Mouse (Mus musculus): ENCODE results near the gene Nupr1.
"Not testable (repeated sequence)": the region's sequence is repeated elsewhere in the genome, so short reads cannot be mapped to it uniquely, and the experiment has no call there.

The Nupr1 gene

GRCm38 (mm10) chr7:126644345-126644744 is 13.7 kb upstream of the Nupr1 start:
- in situ Hi-C loops (cut with MseI, MboI), result no loop called here

DNA sequence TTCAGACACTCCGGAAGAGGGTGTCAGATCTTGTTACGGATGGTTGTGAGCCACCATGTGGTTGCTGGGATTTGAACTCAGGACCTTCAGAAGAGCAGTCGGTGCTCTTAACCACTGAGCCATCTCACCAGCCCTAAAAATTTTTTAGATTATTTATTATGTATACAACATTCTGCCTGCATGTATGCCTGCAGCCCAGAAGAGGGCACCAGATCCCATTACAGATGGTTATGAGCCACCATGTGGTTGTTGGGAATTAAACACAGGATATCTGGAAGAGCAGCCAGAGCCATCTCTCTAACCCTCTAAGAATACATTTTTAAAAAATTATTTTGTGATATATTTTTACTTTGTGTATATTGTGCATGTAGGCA is 12.6 kb upstream of the Nupr1 start:
- in situ Hi-C loops (cut with MseI, MboI), result not testable (repeated sequence)

DNA sequence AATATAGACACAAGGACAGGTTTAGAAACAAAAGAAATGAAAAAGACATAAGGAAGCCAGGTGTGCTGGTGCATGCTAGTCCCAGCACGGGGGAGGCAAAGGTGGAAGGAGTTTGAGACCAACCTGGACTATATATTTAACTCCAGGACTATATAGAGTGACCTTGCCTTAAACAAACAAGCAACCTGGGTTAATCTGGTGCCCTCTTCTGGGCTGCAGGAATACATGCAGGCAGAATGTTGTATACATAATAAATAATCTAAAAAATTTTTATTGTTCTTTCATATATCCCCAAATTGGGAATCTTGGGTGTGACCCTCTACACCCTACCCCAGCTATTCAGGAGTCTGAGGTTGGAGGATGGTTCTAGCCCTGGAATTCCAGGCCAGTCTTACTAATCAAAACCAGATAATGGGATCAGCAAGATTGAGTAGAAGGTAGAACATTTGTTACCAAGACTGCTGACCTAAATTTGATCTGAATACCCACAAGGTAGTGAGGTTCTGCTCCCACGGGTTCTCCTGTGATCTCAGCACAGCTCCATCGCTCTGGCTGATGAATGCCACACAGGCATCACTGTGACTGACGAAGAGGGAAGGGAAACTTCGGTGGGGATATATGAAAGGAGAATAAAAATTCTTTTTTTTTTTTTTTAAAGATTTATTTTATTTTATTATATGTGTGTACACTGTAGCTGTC is 12.0 kb upstream of the Nupr1 start:
- in situ Hi-C loops (cut with MseI, MboI), result no loop called here

DNA sequence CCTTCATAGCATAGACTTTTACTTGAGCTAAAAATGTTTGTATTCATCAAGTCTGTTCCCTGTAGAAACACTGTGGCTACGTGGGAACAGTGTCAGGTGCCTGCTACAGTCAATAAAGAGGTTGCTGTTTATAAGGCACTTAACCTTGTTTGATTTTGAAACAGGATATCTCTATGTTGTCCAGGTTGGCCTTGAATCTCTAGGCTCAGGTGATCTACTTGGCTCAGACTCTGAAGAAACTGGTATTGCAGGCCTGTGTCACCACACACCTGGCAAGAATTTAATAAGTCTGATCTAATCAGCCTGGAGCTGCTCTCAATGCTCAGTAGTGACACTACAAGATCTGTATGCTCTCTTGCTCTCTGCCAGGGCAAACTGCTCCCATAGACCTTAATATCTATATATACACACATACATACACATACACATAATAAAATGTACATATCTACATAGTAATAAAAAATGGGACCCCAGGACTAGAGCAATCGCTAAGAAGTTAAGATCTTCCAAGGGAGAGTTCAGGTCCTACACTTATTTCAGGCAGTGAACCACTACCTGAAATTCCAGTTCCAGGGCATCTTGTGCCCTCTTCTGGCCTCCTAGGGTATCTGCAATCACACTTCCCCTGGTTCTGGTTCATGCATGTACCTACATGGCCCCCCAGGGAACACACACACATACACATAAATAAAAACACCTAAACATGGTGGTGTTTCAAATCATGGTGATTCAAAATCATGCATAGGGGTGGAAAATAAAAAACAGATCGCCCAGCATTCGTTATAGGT is 6.3 kb upstream of the Nupr1 start:
- in situ Hi-C loops (cut with MseI, MboI), result loop anchor here (5.0 kb wide), 2 partner anchors 55 to 60 kb away; partner anchors contain the start of gene Apobr (in 1 of the 2)

GRCm38 (mm10) chr7:126635375-126635774 is 4.7 kb upstream of the Nupr1 start:
- in situ Hi-C loops (cut with MseI, MboI), result loop anchor here (5.0 kb wide), 2 partner anchors 53 to 58 kb away; partner anchors contain the start of gene Apobr (in 1 of the 2)

- in situ Hi-C loops (cut with MseI, MboI), result no loop called here
Observed at GRCm38 (mm10) chr7:126632478-126632877, 1.8 kb upstream of the Nupr1 start.

- in situ Hi-C loops (cut with MseI, MboI), result no loop called here
Observed at GRCm38 (mm10) chr7:126629915-126630314, 746 bp downstream of the Nupr1 start.

DNA sequence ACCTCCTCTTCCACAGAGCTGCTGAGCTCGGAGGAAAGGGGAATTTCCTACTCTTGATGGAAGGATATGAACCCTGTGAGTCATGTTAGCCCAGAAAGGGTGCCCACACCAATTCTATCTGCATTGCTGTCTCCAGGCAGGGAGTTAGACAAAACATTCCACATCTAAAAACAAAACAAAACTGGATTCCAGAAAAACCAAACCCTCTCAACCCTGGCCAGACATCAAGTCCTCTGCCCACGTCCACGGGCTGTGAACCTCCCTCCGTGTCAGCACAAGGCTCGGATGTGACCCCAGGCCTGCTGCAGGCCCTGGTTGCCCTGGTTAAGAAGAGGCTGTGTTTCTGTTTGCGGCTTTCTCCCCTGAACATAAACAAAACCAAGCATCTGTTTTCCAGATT is 2.5 kb downstream of the Nupr1 start:
- in situ Hi-C loops (cut with MseI, MboI), result no loop called here

DNA sequence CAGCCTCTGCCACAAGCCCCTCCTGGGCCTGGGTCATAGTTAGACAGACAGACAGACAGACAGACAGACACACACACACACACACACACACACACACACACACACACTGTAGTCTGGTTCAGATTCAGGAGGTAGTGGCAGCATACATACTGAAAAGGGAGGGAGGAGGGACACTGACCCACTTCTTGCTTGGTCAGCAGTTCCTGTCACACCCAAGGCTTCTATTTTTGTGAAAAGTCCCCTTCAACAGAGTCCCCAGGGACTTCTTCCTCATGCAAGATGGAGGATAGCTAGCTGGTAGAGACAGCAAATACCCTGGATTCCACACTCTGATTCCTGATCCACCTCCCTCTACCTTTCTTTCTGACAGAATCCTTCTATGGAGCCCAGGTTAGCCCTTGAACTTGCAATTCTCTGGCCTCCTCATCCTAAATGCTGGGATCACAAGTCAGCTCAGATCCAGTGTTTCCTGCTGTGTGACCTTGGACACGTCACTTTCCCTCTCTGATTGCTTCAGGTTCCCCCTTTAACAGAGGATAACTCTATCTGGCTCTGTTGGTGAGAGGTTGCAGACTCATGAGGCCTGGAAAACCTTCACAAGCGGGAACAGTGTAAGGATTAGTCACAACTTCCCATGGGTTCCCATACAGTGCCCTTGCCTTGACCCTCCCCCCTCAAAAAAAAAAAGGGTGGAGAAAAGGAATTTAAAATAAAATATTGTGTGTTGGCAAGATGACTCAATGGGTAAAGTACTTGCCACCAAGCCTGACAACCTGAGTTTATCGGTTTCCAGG is 4.7 kb downstream of the Nupr1 start:
- in situ Hi-C loops (cut with MseI, MboI), result no loop called here

DNA sequence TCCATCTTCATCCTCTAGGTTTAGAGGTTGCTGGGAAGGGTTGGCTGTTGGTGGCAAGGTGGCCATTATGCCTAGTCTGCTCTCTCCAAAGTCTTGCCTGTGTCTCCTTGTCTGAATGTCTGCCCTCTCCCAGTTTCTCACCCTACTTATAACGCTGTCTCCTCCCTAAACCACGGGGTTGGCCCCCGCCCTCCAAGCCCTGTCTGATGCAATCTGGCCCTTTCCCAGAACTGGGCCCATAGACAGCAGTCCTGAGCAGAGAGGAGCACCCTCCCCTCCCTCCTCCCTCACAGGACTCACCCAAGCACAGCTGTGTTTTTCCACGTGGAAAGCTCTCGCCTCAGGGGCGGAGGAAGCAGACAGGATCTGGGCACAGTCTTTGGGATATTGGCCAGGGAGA is 5.3 kb downstream of the Nupr1 start:
- in situ Hi-C loops (cut with MseI, MboI), result no loop called here

DNA sequence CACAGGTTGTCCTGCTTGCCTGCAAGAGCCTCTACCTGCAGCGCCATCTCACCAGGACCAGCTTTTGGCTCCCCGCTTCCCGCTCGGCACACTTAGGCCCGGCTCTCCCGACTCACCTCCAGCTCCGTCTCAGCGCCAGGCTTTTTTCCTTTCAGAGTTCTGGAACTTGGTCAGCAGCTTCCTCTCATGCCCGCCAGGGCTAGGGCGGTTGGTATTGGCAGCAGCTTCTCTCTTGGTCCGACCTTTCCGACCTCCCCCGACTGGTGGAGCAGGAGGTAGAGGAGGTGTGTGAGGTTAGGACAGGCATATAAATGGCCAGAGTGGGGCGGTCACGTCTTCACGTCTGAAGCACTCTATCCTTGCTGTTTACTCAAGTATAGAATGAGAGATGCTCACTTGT is 5.9 kb downstream of the Nupr1 start:
- in situ Hi-C loops (cut with MseI, MboI), result no loop called here

DNA sequence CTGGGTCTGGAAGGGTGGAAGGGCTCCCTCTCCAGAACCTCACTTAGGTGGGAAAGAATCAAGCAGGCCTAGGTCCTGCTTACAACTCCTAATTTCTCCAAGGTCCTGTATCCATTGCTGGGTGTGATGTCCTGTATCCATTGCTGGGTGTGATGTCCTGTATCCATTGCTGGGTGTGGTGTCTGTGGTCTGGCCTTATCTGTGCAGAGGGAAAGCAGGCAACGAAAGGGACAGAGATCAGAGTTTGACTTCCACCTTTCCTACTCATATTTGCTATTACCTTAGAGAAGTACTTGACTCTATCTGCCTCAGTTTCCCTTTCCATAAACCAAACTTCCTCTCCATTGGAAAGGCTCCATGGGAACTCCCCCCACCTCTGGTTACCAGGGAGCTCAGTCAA is 7.3 kb downstream of the Nupr1 start:
- in situ Hi-C loops (cut with MseI, MboI), result no loop called here

- in situ Hi-C loops (cut with MseI, MboI), result no loop called here
Observed at GRCm38 (mm10) chr7:126621452-126622359, 9.0 kb downstream of the Nupr1 start.

GRCm38 (mm10) chr7:126619559-126620275 is 10.9 kb downstream of the Nupr1 start:
- in situ Hi-C loops (cut with MseI, MboI), result no loop called here

- in situ Hi-C loops (cut with MseI, MboI), result no loop called here
Observed at GRCm38 (mm10) chr7:126616707-126617106, 14.0 kb downstream of the Nupr1 start.

DNA sequence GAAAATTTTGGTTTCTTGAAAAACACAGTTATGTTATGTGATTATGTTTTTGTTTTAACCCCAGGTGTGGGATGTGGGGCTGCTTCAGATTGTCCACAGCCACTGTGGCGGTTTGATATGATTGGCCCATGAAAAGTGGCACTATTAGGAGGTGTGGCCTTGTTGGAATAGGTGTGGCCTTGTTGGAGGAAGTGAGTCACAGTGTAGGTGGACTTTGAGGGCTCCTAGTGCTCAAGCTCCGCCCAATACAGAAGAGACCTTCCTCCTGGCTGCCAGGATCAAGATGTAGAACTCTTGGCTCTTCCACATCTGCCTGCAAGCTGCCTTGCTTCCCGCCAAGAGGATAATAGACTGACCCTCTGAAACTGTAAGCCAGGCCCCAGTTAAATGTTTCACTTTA is 17.9 kb downstream of the Nupr1 start:
- in situ Hi-C loops (cut with MseI, MboI), result no loop called here

- in situ Hi-C loops (cut with MseI, MboI), result no loop called here
Observed at GRCm38 (mm10) chr7:126607796-126608195, 22.9 kb downstream of the Nupr1 start.

DNA sequence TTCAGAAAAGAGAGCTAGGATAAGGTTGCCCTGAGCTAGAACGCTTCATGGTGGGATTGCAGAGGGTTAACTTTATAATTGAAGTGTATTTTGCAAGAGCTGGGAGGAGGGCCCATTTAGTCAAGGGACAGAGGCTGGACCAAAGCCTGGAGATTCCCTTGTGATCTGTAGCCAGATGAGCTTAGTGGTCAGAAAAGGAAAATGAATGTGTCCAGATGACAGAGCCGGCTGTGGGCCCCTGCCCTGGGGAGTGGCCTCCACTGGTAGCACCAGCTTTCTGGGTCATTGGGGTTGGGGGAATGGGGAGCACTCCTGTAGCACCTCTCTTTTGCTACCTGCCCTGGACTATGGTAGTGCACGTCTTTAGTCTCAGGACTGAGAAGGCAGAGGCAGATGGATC is 23.6 kb downstream of the Nupr1 start:
- in situ Hi-C loops (cut with MseI, MboI), result no loop called here

GRCm38 (mm10) chr7:126606611-126607010 is 24.1 kb downstream of the Nupr1 start:
- in situ Hi-C loops (cut with MseI, MboI), result no loop called here

- in situ Hi-C loops (cut with MseI, MboI), result no loop called here
Observed at GRCm38 (mm10) chr7:126602650-126603049, 28.0 kb downstream of the Nupr1 start.

DNA sequence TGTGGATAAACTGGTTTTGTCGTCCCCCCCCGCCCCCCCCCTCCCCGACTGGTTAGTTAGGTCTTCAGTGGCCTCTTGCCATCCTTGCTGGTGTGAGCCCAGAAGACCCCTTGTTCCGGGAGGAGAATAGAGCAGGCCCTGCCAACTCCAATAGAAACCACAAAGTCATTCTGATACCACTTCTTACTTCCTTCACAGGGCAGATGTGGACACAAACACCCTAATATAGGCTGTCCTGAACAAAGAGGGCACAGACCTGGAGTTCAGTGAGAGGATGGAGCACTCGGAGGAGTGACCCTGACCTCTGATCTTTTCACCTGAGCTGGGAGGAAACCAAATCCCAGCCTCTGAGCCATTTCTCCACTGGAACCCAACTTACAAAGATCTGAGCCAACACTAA is 28.8 kb downstream of the Nupr1 start:
- in situ Hi-C loops (cut with MseI, MboI), result no loop called here

Data from mouse trophoblast stem cell (cell line).